Mouse (Mus musculus) embryonic facial prominence, embryonic 14.5 days (tissue): ENCODE data around the gene Ntn4. TPM values are rescaled to one million over a fixed set of nuclear protein-coding genes. Genes with fewer than 3 reads are reported as not detected.

ENCODE experiments used
- ATAC-seq: fragments of 200-750 bp; cut with Nextera tagmentation; 2 replicates; pipeline ENCODE4 v1.8.0; 2017; ENCODE audit warnings: low read depth, moderate number of reproducible peaks, moderate TSS enrichment
- DNase-seq: peaks from one replicate; pipeline ENCODE4 v3.0.0-alpha.2; 2015; ENCODE audit warnings: low spot score
- H3K27ac ChIP-seq: fragments of 300-500 bp; sonication (generic); replicated peaks from 2 replicates; pipeline ENCODE4 v1.5.1; 2014; ENCODE audit warnings: low read depth, mild to moderate bottlenecking, low read length, moderate library complexity
- H3K27me3 ChIP-seq: fragments of 300-500 bp; sonication (generic); replicated peaks from 2 replicates; pipeline ENCODE4 v1.6.1; 2014; ENCODE audit warnings: low read length; ENCODE audit not compliant: control insufficient read depth, insufficient read depth
- H3K36me3 ChIP-seq: fragments of 300-500 bp; sonication (generic); 2 replicates; pipeline ENCODE4 v1.6.1; 2014; ENCODE audit warnings: low read length, mixed read lengths; ENCODE audit not compliant: control insufficient read depth, insufficient read depth
- H3K4me1 ChIP-seq: fragments of 300-500 bp; sonication (generic); 2 replicates; pipeline ENCODE4 v1.6.1; 2014; ENCODE audit warnings: antibody characterized with exemption, low read length; ENCODE audit not compliant: control insufficient read depth, insufficient read depth
- H3K4me2 ChIP-seq: fragments of 300-500 bp; sonication (generic); 2 replicates; pipeline ENCODE4 v1.6.1; 2014; ENCODE audit warnings: low read depth, mild to moderate bottlenecking, low read length, moderate library complexity, mixed read lengths
- H3K4me3 ChIP-seq: fragments of 300-500 bp; sonication (generic); 2 replicates; pipeline ENCODE4 v1.5.1; 2014; ENCODE audit warnings: low read depth, mild to moderate bottlenecking, low read length
- H3K9ac ChIP-seq: fragments of 300-500 bp; sonication (generic); 2 replicates; pipeline ENCODE4 v1.6.1; 2014; ENCODE audit warnings: low read depth, mild to moderate bottlenecking, low read length, moderate library complexity, mixed read lengths
- H3K9me3 ChIP-seq: fragments of 300-500 bp; sonication (generic); 2 replicates; pipeline ENCODE4 v1.6.1; 2016; ENCODE audit warnings: low read length; ENCODE audit not compliant: control insufficient read depth
- WGBS: fragments of 180-500 bp; shearing (Covaris S2); extraction: QIAGEN DNeasy Blood & Tissue Kit; methylation state at CpG from one replicate; pipeline ENCODE4 v1.1.7; 2014; 5-methylcytosine and 5-hydroxymethylcytosine counted together
- polyA plus RNA-seq: library from polyadenylated mRNA; unstranded; fragments of >200 nt; fragmentation: Nextera tagmentation; extraction: Ambion mirVana; gene quantifications from 2 replicates; pipeline ENCODE4 v1.2.1, GENCODE M21; 2014

Gene Ntn4
- polyA plus RNA-seq, 1 experiment from 2014 or later, result 0.74 TPM

DNA sequence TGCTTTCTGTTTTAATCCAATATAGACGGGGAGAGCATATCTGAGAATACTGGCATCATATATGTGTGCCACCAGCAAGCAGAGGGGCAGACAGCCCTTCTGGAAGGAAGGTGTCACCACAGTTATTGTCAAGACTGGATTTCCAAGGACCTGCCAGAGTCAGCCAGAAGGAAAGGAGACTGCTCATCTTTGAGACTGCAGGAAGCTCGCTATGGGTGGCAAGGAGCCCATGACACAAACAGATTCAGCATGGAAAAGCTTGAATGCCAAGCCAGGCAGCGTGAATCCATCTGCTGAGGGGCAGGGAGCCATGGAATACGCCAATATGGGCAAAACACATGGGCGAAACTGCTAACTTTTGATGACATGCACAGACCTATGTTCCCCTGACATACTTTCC is 6.9 kb upstream of the Ntn4 start:
- WGBS, result 91% methylated on average over 5 of the region's 5 CpGs
- no peak overlapping the region for H3K9ac ChIP-seq

DNA sequence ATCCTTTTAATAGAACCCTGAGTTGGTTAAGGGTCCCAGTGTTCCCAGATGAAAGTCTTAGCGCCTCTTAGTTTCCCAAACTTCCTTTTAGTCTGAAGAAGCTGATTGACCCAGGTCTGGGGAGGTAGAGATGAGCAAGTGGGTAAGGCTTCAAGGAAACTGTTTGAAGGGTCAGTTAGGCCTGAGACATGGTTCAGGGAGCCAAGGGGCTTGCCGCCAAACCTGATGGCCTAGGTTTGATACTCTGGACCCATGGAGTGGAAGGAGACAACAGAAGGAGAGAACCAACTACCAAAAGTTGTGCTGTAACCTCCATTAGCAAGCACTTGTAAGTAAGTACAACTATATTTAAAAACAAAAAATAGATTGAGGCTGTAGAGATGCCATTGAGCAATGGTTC is 6.5 kb upstream of the Ntn4 start:
- no peak overlapping the region for H3K4me3 ChIP-seq

More for the DNA sequence above, 6.9 kb upstream of the Ntn4 start:
- no peaks in the 10 kb centered on the region for H3K36me3 ChIP-seq
- DNase-seq, result no peak
- ATAC-seq, result no peak
- H3K9me3 ChIP-seq, result no peaks in the 10 kb centered on the region
- no peak overlapping the region for H3K4me3 ChIP-seq
- H3K27me3 ChIP-seq, result no peaks in the 10 kb centered on the region
- no peak overlapping the region for H3K27ac ChIP-seq
- H3K4me1 ChIP-seq, result no peaks in the 10 kb centered on the region
- no peak overlapping the region for H3K4me2 ChIP-seq

DNA sequence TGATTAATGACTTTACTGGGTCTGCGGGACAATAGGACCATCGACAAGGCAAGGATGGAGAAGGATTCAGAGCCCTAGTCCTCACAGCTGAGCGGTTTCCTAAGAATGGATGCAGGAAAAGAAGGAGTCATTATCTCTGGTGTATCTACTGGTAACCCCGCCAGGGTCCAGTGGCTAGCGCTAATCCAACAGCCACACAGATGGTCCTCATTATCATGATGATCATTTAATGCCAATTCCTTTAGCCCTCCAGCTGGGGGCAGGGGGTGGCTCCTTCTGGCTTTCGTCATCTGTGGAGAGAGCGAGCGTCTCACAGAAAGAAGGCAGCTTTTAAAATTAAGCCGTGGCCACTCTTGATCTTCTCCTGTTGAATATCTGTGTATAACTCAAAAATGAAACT is 4.5 kb upstream of the Ntn4 start:
- ATAC-seq (no peak), DNase-seq (no peak)
- H3K27ac ChIP-seq, result no peak overlapping the region
- H3K4me2 ChIP-seq, result no peak overlapping the region
- no peak overlapping the region for H3K4me3 ChIP-seq
- H3K9me3 ChIP-seq, result no peaks in the 10 kb centered on the region
- no peak overlapping the region for H3K9ac ChIP-seq
- no peaks in the 10 kb centered on the region for H3K36me3 ChIP-seq
- H3K27me3 ChIP-seq, result peaks cover 7% of the 10 kb centered on the region; the same call in 1 of the 2 replicates
- WGBS, result 29% methylated on average over 9 of the region's 9 CpGs
- peaks cover 7% of the 10 kb centered on the region for H3K4me1 ChIP-seq

More for the DNA sequence above, 6.5 kb upstream of the Ntn4 start:
- no peak for ATAC-seq
- Histone ChIP-seq H3K4me2 (no peak overlapping the region), H3K36me3 (no peaks in the 10 kb centered on the region), H3K4me1 (no peaks in the 10 kb centered on the region), H3K27me3 (no peaks in the 10 kb centered on the region), H3K9me3 (no peaks in the 10 kb centered on the region), H3K9ac (no peak overlapping the region), H3K27ac (no peak overlapping the region)
- DNase-seq, result no peak
- WGBS, result 92% methylated on average over 2 of the region's 2 CpGs

DNA sequence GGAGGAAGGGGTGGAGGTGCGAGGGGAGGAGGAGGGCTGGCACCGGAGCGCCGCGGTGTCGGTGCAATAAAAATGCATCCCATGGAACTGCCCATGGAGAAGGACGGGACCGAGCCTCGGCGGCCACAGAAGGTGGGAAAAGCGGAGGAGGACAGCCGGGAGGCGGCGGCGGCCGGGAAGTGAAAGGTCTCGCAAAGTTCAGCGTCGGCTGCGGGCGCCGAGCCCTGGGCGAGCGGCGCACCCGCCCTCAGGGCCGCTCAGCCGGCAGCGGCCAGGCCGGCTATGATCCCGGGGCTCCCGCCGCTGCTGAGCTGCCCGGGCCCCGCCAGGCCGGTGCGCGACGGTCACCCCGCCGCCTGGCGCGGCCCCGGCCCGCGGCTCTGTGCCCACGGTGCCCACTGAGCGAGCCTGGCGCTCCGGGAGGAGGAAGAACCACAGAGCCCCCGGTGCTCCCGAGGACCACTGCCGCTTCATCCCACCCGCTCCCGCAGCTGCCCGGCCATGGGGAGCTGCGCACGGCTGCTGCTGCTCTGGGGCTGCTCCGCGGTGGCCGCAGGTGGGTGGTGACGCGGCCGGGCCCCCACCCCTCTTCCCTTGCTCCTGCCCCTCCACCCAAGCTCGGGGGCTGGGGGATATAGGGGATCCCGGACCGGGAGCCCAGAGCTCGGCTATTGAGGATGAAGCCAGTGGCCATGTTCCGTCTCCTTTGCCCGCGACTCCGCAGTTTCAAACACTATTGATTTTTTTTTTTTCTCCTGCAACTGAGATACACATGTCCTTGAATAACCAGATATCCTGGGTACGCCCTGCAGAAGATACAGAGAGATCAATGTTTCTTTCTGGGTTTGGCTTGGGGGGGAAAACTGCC is 706 bp downstream of the Ntn4 start:
- Histone ChIP-seq H3K4me3 (peak overlapping the region; percentile 72), H3K4me2 (peak overlapping the region; percentile 100), H3K27ac (no peak overlapping the region; the same call in 1 of the 2 replicates), H3K9ac (peak overlapping the region; percentile 76), H3K27me3 (peaks cover 21% of the 10 kb centered on the region), H3K36me3 (no peaks in the 10 kb centered on the region), H3K4me1 (peaks cover 14% of the 10 kb centered on the region), H3K9me3 (no peaks in the 10 kb centered on the region)
- WGBS, result 0% methylated on average over 12 of the region's 73 CpGs
- no peak for DNase-seq
- ATAC-seq, result peak; percentile 67

DNA sequence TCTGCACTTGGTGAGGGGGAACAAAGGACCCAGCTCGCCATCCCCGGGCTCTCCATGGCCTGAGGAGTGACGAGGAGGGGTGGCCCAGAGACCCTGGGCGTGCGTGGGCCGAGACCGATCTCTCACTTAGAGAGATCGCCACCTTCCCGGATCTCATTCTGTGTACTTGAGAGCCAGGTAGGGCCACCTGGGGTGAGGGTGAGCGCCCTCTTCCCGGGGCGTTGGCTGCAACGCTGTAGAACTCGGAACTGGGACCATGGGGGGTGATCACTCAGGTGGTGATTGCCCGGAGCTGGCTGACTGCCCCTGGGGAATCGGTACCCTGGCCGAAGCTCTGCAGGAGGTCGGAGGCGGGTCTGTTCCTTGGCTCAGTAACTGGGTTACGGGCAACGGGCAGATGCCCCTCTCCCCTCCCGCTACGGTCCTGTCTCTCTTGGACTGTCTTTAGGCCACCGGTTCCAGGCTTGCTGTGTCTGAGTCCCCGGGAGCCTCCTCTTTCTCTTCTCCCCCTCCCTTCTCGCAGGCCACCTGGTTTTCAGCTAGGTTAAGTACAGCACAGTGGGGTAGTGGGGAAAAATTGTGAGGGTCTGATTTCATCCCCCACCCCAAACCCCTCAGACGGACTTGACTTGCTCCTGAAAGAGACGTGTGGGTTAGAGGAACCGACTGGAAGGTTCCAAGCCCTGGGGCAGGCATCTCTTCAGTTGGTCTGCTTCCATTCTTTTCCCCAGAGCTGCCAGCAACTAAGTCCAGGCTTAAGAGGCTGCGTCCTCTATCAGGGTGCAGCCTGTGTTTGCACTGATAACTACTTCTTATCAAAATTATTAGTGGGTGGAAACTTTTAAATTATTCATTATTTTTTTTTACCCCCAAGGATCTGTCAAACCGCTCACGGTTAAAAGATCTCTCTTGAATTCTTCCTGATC is 1.6 kb downstream of the Ntn4 start:
- Histone ChIP-seq H3K36me3 (no peaks in the 10 kb centered on the region), H3K4me1 (peaks cover 14% of the 10 kb centered on the region), H3K9me3 (no peaks in the 10 kb centered on the region), H3K27ac (no peak overlapping the region), H3K4me2 (peak overlapping the region; percentile 100), H3K4me3 (peak overlapping the region; percentile 72), H3K27me3 (peaks cover 21% of the 10 kb centered on the region), H3K9ac (peak overlapping the region; percentile 76)
- WGBS, result 8% methylated on average over 31 of the region's 32 CpGs
- ATAC-seq, result no peak; the same call in 1 of the 2 replicates
- DNase-seq, result no peak

DNA sequence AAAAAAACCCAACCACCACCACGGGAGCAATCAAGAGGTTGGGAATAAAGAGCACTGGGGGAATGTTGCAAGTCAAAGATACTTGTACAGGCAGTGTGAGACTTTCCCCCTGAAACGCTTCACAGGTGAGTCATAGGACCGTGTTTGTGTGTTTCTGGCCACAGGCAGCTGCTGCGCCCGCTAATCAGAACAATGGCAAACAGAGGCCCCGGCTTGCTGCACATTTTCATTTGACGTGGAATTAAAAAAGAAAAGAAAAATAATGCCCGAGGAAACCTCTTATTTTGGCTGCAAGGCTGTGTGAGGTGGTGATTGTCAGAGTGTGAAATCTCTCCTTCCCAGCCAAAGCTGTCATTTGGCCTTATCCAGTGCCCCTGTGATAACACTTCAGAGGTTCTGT is 2.4 kb downstream of the Ntn4 start:
- no peak overlapping the region; the same call in 1 of the 2 replicates for H3K4me2 ChIP-seq
- no peak overlapping the region for H3K9ac ChIP-seq
- H3K9me3 ChIP-seq, result no peaks in the 10 kb centered on the region
- WGBS, result 59% methylated on average over 8 of the region's 8 CpGs
- no peak overlapping the region for H3K27ac ChIP-seq
- H3K4me1 ChIP-seq, result peaks cover 14% of the 10 kb centered on the region
- no peak overlapping the region for H3K4me3 ChIP-seq
- H3K36me3 ChIP-seq, result no peaks in the 10 kb centered on the region
- ATAC-seq, result no peak
- DNase-seq, result peak; percentile 50
- H3K27me3 ChIP-seq, result peaks cover 21% of the 10 kb centered on the region

DNA sequence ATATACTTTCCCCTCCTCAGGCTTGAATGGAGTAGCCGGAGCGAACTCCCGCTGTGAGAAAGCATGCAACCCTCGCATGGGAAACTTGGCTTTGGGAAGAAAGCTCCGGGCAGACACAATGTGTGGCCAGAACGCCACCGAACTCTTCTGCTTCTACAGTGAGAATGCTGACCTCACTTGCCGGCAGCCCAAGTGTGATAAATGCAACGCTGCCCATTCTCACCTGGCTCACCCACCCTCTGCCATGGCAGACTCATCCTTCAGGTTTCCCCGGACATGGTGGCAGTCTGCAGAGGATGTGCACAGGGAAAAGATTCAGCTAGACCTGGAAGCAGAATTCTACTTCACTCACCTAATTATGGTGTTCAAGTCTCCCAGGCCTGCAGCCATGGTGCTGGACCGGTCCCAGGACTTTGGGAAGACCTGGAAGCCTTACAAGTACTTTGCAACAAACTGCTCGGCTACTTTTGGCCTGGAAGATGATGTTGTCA is 4.0 kb downstream of the Ntn4 start:
- Histone ChIP-seq H3K27me3 (peaks cover 21% of the 10 kb centered on the region), H3K4me2 (no peak overlapping the region), H3K4me3 (no peak overlapping the region), H3K9ac (no peak overlapping the region), H3K27ac (no peak overlapping the region), H3K9me3 (no peaks in the 10 kb centered on the region), H3K4me1 (peaks cover 14% of the 10 kb centered on the region), H3K36me3 (no peaks in the 10 kb centered on the region)
- ATAC-seq, result no peak
- 75% methylated on average over 12 of the region's 12 CpGs for WGBS
- DNase-seq, result peak; percentile 29

DNA sequence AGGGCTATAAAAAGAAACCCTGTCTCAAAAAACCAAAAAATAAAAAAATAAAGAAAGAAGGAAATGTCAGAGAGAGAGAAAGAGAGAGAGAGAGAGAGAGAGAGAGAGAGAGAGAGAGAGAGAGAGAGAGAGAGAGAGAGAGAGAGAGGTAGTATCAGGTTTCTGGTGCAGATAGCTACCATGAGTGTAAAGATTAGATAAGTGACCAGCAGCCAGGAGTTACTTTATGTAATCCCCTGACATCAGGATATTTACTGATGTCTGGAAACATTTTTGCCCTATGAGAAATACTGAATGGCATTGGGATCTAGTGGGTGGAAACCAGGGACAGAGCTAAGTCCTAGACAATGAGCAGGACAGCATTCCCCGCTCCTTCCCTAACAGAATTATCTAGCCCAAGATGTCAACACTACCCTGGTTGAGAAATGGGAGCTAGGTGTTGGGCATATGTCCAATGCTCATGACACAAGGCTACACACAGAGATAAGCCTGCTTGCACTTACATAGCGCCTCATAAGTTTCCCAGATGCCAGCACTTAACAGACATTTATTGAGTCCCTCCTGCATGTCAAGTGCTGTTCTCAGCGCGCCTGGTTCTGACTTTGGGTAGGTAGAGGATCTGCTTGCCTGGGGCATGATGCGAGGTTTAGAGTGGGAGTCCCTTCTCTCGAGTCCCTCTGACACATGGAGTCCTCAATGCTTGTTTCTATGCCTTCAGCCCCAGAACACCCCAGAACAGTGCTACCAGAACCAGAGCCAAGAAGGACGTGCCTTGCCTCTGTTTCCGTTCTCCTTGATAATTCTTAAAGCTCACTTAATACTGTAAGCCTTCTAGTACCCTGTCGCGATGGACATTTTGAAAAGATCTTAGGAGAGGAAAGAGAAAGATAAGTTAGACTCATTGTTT is 7.4 kb downstream of the Ntn4 start:
- no peak for DNase-seq
- Histone ChIP-seq H3K9ac (no peak overlapping the region), H3K4me2 (no peak overlapping the region), H3K9me3 (no peaks in the 10 kb centered on the region), H3K36me3 (no peaks in the 10 kb centered on the region), H3K4me3 (no peak overlapping the region), H3K4me1 (no peaks in the 10 kb centered on the region), H3K27me3 (peaks cover 10% of the 10 kb centered on the region), H3K27ac (no peak overlapping the region)
- no peak for ATAC-seq
- 86% methylated on average over 10 of the region's 10 CpGs for WGBS
